Mouse (Mus musculus) gastrocnemius, postnatal 14 days (tissue): ENCODE results near the gene Kiss1r. TPM values are rescaled to one million over a fixed set of nuclear protein-coding genes. Genes with fewer than 3 reads are reported as not detected.

ENCODE experiments used
- DNase-seq: peaks from one replicate; pipeline ENCODE4 v3.0.0; 2021; ENCODE audit warnings: mixed read lengths
- intact Hi-C: fragments of 180-260 bp; cut with DNase I; formaldehyde crosslinking; loops from one replicate; pipeline ENCODE4 v1.15.1; 2025; ENCODE audit warnings: low total_unique reads
- total RNA-seq, 2 experiments: library from RNA; stranded (reverse); gene quantifications; 2 replicates each; pipeline ENCODE4 v1.2.3; 2021

Kiss1r gene
- total RNA-seq, 2 experiments from 2014 or later = 0.27 to 0.44 TPM

GRCm38 (mm10) chr10:79892451-79893118 lies 24.2 kb upstream of the Kiss1r start:
- intact Hi-C loops = loop anchor here (5.0 kb wide), 1 partner anchor 65 kb away; no protein-coding TSS in a partner anchor

GRCm38 (mm10) chr10:79896306-79896705 lies 20.5 kb upstream of the Kiss1r start:
- intact Hi-C loops = no loop called here
- DNase-seq = no peak

More at GRCm38 (mm10) chr10:79892451-79893118, 24.2 kb upstream of the Kiss1r start:
- peak; percentile 71 for DNase-seq

GRCm38 (mm10) chr10:79896814-79897213 lies 20.0 kb upstream of the Kiss1r start:
- DNase-seq = no peak
- intact Hi-C loops = no loop called here

- intact Hi-C loops = no loop called here
These were observed 19.2 kb upstream of the Kiss1r start for GRCm38 (mm10) chr10:79897316-79898245.

GRCm38 (mm10) chr10:79900951-79901410 lies 15.8 kb upstream of the Kiss1r start:
- DNase-seq = no peak
- intact Hi-C loops = no loop called here

More at GRCm38 (mm10) chr10:79897316-79898245, 19.2 kb upstream of the Kiss1r start:
- DNase-seq = no peak

- intact Hi-C loops = no loop called here
- no peak for DNase-seq
These were observed 10.1 kb upstream of the Kiss1r start for GRCm38 (mm10) chr10:79906712-79907111.

- intact Hi-C loops = no loop called here
- no peak for DNase-seq
These were observed 9.4 kb upstream of the Kiss1r start for GRCm38 (mm10) chr10:79907415-79907814.

- intact Hi-C loops = no loop called here
- DNase-seq = peak; percentile 97
These were observed 8.3 kb upstream of the Kiss1r start, which contains the start of gene Med16 for GRCm38 (mm10) chr10:79908167-79909091. Gene Med16 (minus strand): TSS chr10:79908923.

GRCm38 (mm10) chr10:79909092-79909922 lies 7.5 kb upstream of the Kiss1r start:
- intact Hi-C loops = no loop called here
- no peak for DNase-seq

GRCm38 (mm10) chr10:79910556-79910955 lies 6.2 kb upstream of the Kiss1r start, which contains the start of gene Gm26602:
Gene Gm26602 (plus strand): TSS chr10:79910856.
- DNase-seq = no peak
- intact Hi-C loops = no loop called here

GRCm38 (mm10) chr10:79912412-79912811 lies 4.4 kb upstream of the Kiss1r start:
- intact Hi-C loops = no loop called here
- no peak for DNase-seq

GRCm38 (mm10) chr10:79914131-79914947 lies 2.4 kb upstream of the Kiss1r start:
- no peak for DNase-seq
- intact Hi-C loops = no loop called here

GRCm38 (mm10) chr10:79914948-79915596 lies 1.7 kb upstream of the Kiss1r start:
- intact Hi-C loops = loop anchor here (5.0 kb wide), 1 partner anchor 33 kb away; no protein-coding TSS in a partner anchor
- DNase-seq = no peak

- intact Hi-C loops = loop anchor here (5.0 kb wide), 1 partner anchor 34 kb away; no protein-coding TSS in a partner anchor
- DNase-seq = no peak
These were observed 690 bp upstream of the Kiss1r start for GRCm38 (mm10) chr10:79916081-79916480.

- DNase-seq = no peak
- intact Hi-C loops = loop anchor here (5.0 kb wide), 1 partner anchor 35 kb away; no protein-coding TSS in a partner anchor
These were observed 845 bp downstream of the Kiss1r start for GRCm38 (mm10) chr10:79917532-79918100.
